Mouse (Mus musculus) spleen, adult 2 months (tissue): ENCODE measurements around the gene Vmn1r188.

ENCODE experiments used
- CTCF ChIP-seq: fragments of 200-500 bp; IDR thresholded peaks from 2 replicates; pipeline ENCODE4 v1.5.1; 2011; ENCODE audit warnings: mild to moderate bottlenecking, inconsistent platforms; ENCODE audit not compliant: insufficient read depth, insufficient read length, insufficient replicate concordance; ENCODE audit errors: extremely low read depth
- POLR2A ChIP-seq: fragments of 200-500 bp; IDR thresholded peaks from 2 replicates; pipeline ENCODE4 v1.6.1; 2011; ENCODE audit warnings: low read depth, low read length, inconsistent platforms

- TF ChIP-seq CTCF (no peak), POLR2A (no peak)
These were observed 44.9 kb upstream of the Vmn1r188 start for GRCm38 (mm10) chr13:22039364-22039763.
